Mouse (Mus musculus) intestine, embryonic 15.5 days (tissue): ENCODE measurements at regions not wholly inside any gene's neighbourhood (a gene's known extent, or its start where the extent isn't known, plus 50 kb on each side); places are given as distances from the start of the nearest gene placed in this dataset.

ENCODE experiments used
- ATAC-seq: fragments of 200-750 bp; cut with Nextera tagmentation; 2 replicates; pipeline ENCODE4 v1.8.0; 2017; ENCODE audit warnings: moderate TSS enrichment, moderate library complexity
- H3K27ac ChIP-seq: fragments of 300-500 bp; sonication (generic); 2 replicates; pipeline ENCODE4 v1.5.1; 2015; ENCODE audit warnings: mild to moderate bottlenecking, inconsistent platforms
- H3K27me3 ChIP-seq: fragments of 300-500 bp; sonication (generic); replicated peaks from 2 replicates; pipeline ENCODE4 v1.6.1; 2015; ENCODE audit warnings: inconsistent platforms
- H3K36me3 ChIP-seq: fragments of 300-500 bp; sonication (generic); 2 replicates; pipeline ENCODE4 v1.6.1; 2015; ENCODE audit warnings: inconsistent platforms
- H3K4me1 ChIP-seq: fragments of 300-500 bp; sonication (generic); replicated peaks from 2 replicates; pipeline ENCODE4 v1.6.1; 2015; ENCODE audit warnings: inconsistent platforms
- H3K4me2 ChIP-seq: fragments of 300-500 bp; sonication (generic); replicated peaks from 2 replicates; pipeline ENCODE4 v1.6.1; 2015; ENCODE audit warnings: mild to moderate bottlenecking, inconsistent platforms
- H3K4me3 ChIP-seq: fragments of 300-500 bp; sonication (generic); replicated peaks from 2 replicates; pipeline ENCODE4 v1.5.1; 2015; ENCODE audit warnings: inconsistent platforms
- H3K9ac ChIP-seq: fragments of 300-500 bp; sonication (generic); 2 replicates; pipeline ENCODE4 v1.6.1; 2015; ENCODE audit warnings: inconsistent platforms
- H3K9me3 ChIP-seq: fragments of 300-500 bp; sonication (generic); 2 replicates; pipeline ENCODE4 v1.6.1; 2016; ENCODE audit warnings: inconsistent platforms
- WGBS: fragments of 180-500 bp; shearing (Covaris S2); methylation state at CpG from one replicate; pipeline ENCODE4 v1.1.7; 2015; 5-methylcytosine and 5-hydroxymethylcytosine counted together

- H3K4me2 ChIP-seq: no peak overlapping the region
- no peak overlapping the region for H3K27ac ChIP-seq
- no peaks in the 10 kb centered on the region for H3K36me3 ChIP-seq
- ATAC-seq: no peak
- no peak overlapping the region for H3K9ac ChIP-seq
- no peaks in the 10 kb centered on the region for H3K4me1 ChIP-seq
- no peak overlapping the region for H3K4me3 ChIP-seq
- no peaks in the 10 kb centered on the region for H3K9me3 ChIP-seq
- no peaks in the 10 kb centered on the region for H3K27me3 ChIP-seq
- WGBS: 87% methylated on average over 2 of the region's 2 CpGs
Measured at GRCm38 (mm10) chr5:46894037-46894436, 1036.6 kb upstream of the Lcorl start.

GRCm38 (mm10) chr5:46883956-46884355 lies 1026.5 kb upstream of the Lcorl start:
- H3K27me3 ChIP-seq: no peaks in the 10 kb centered on the region
- no peak overlapping the region for H3K9ac ChIP-seq
- no peaks in the 10 kb centered on the region for H3K4me1 ChIP-seq
- no peak overlapping the region for H3K4me2 ChIP-seq
- H3K4me3 ChIP-seq: no peak overlapping the region
- ATAC-seq: no peak
- no peaks in the 10 kb centered on the region for H3K36me3 ChIP-seq
- H3K9me3 ChIP-seq: no peaks in the 10 kb centered on the region
- H3K27ac ChIP-seq: no peak overlapping the region

GRCm38 (mm10) chr5:46856837-46857236 lies 999.4 kb upstream of the Lcorl start:
- Histone ChIP-seq H3K36me3 (no peaks in the 10 kb centered on the region), H3K4me1 (no peaks in the 10 kb centered on the region), H3K27me3 (no peaks in the 10 kb centered on the region), H3K27ac (no peak overlapping the region), H3K4me2 (no peak overlapping the region), H3K9me3 (no peaks in the 10 kb centered on the region), H3K9ac (no peak overlapping the region), H3K4me3 (no peak overlapping the region)
- peak; percentile 79 for ATAC-seq

- H3K9ac ChIP-seq: no peak overlapping the region
- 74% methylated on average over 2 of the region's 2 CpGs for WGBS
Measured at GRCm38 (mm10) chr5:46845175-46845574, 987.8 kb upstream of the Lcorl start.

GRCm38 (mm10) chr5:46836810-46837209 lies 979.4 kb upstream of the Lcorl start:
- 57% methylated on average over 4 of the region's 4 CpGs for WGBS
- H3K9me3 ChIP-seq: no peaks in the 10 kb centered on the region
- no peaks in the 10 kb centered on the region for H3K27me3 ChIP-seq
- peak; percentile 80 for ATAC-seq
- no peak overlapping the region for H3K4me3 ChIP-seq
- H3K9ac ChIP-seq: no peak overlapping the region
- H3K4me2 ChIP-seq: no peak overlapping the region
- H3K27ac ChIP-seq: no peak overlapping the region
- H3K4me1 ChIP-seq: no peaks in the 10 kb centered on the region
- no peaks in the 10 kb centered on the region for H3K36me3 ChIP-seq

More at GRCm38 (mm10) chr5:46845175-46845574, 987.8 kb upstream of the Lcorl start:
- Histone ChIP-seq H3K27ac (no peak overlapping the region), H3K4me3 (no peak overlapping the region), H3K36me3 (no peaks in the 10 kb centered on the region), H3K9me3 (no peaks in the 10 kb centered on the region), H3K27me3 (no peaks in the 10 kb centered on the region), H3K4me2 (no peak overlapping the region), H3K4me1 (no peaks in the 10 kb centered on the region)
- ATAC-seq: no peak

GRCm38 (mm10) chr5:46830797-46831618 lies 973.6 kb upstream of the Lcorl start:
- H3K27ac ChIP-seq: no peak overlapping the region
- no peak overlapping the region for H3K9ac ChIP-seq
- no peak overlapping the region for H3K4me2 ChIP-seq
- no peaks in the 10 kb centered on the region for H3K9me3 ChIP-seq
- WGBS: 81% methylated on average over 9 of the region's 9 CpGs
- no peaks in the 10 kb centered on the region for H3K4me1 ChIP-seq
- ATAC-seq: no peak
- no peak overlapping the region for H3K4me3 ChIP-seq
- H3K27me3 ChIP-seq: no peaks in the 10 kb centered on the region
- no peaks in the 10 kb centered on the region for H3K36me3 ChIP-seq

- no peak for ATAC-seq
Measured at GRCm38 (mm10) chr5:46830114-46830513, 972.7 kb upstream of the Lcorl start.

GRCm38 (mm10) chr5:46826381-46826780 lies 969.0 kb upstream of the Lcorl start:
- Histone ChIP-seq H3K27me3 (no peaks in the 10 kb centered on the region), H3K4me1 (no peaks in the 10 kb centered on the region), H3K4me3 (no peak overlapping the region), H3K4me2 (no peak overlapping the region), H3K36me3 (no peaks in the 10 kb centered on the region), H3K9me3 (no peaks in the 10 kb centered on the region), H3K27ac (no peak overlapping the region), H3K9ac (no peak overlapping the region)
- WGBS: 88% methylated on average over 1 of the region's 1 CpGs
- ATAC-seq: no peak

More at GRCm38 (mm10) chr5:46830114-46830513, 972.7 kb upstream of the Lcorl start:
- no peak overlapping the region for H3K4me2 ChIP-seq
- H3K27me3 ChIP-seq: no peaks in the 10 kb centered on the region
- H3K4me1 ChIP-seq: no peaks in the 10 kb centered on the region
- H3K9me3 ChIP-seq: no peaks in the 10 kb centered on the region
- no peaks in the 10 kb centered on the region for H3K36me3 ChIP-seq
- no peak overlapping the region for H3K27ac ChIP-seq
- 84% methylated on average over 6 of the region's 6 CpGs for WGBS
- H3K4me3 ChIP-seq: no peak overlapping the region
- no peak overlapping the region for H3K9ac ChIP-seq

- H3K27me3 ChIP-seq: no peaks in the 10 kb centered on the region
- no peak overlapping the region for H3K9ac ChIP-seq
- no peaks in the 10 kb centered on the region for H3K36me3 ChIP-seq
- H3K4me3 ChIP-seq: no peak overlapping the region
- 51% methylated on average over 3 of the region's 3 CpGs for WGBS
- no peak for ATAC-seq
- no peaks in the 10 kb centered on the region for H3K4me1 ChIP-seq
- no peaks in the 10 kb centered on the region for H3K9me3 ChIP-seq
- no peak overlapping the region for H3K4me2 ChIP-seq
- no peak overlapping the region for H3K27ac ChIP-seq
Measured at GRCm38 (mm10) chr5:46824934-46825333, 967.5 kb upstream of the Lcorl start.

GRCm38 (mm10) chr5:46795102-46795501 lies 937.7 kb upstream of the Lcorl start:
- ATAC-seq: peak; percentile 54; the same call in 1 of the 2 replicates

GRCm38 (mm10) chr5:46794028-46794705 lies 936.8 kb upstream of the Lcorl start:
- WGBS: 48% methylated on average over 7 of the region's 7 CpGs
- no peak overlapping the region for H3K27ac ChIP-seq

More at GRCm38 (mm10) chr5:46795102-46795501, 937.7 kb upstream of the Lcorl start:
- Histone ChIP-seq H3K27ac (no peak overlapping the region), H3K9me3 (no peaks in the 10 kb centered on the region), H3K9ac (no peak overlapping the region), H3K4me1 (no peaks in the 10 kb centered on the region), H3K4me3 (no peak overlapping the region), H3K4me2 (no peak overlapping the region), H3K27me3 (no peaks in the 10 kb centered on the region), H3K36me3 (no peaks in the 10 kb centered on the region)
- WGBS: 64% methylated on average over 2 of the region's 2 CpGs

DNA sequence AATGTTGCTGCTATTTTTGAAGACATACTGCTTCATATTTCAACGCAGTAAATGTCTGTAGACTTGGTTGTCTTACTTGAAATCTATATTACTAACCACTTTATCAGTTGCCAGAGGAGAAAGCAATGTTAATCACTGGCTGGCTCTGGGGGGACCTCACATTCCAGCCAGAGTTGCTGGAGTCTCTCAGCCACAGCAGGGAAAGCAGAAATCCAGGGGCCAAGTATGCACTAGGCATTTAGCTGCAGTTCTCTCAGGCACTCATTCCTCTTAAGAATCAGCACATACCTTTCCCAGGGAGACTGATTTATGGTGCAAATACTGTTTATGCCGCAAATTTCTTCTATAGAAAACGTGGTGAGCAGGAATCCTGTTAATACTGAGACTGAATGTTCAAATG lies 933.6 kb upstream of the Lcorl start:
- H3K27me3 ChIP-seq: no peaks in the 10 kb centered on the region
- peak; percentile 79 for ATAC-seq
- no peaks in the 10 kb centered on the region for H3K9me3 ChIP-seq
- H3K4me1 ChIP-seq: no peaks in the 10 kb centered on the region
- H3K27ac ChIP-seq: no peak overlapping the region
- H3K9ac ChIP-seq: no peak overlapping the region
- H3K4me3 ChIP-seq: no peak overlapping the region
- 32% methylated on average over 3 of the region's 3 CpGs for WGBS
- H3K4me2 ChIP-seq: no peak overlapping the region
- no peaks in the 10 kb centered on the region for H3K36me3 ChIP-seq

More at GRCm38 (mm10) chr5:46794028-46794705, 936.8 kb upstream of the Lcorl start:
- Histone ChIP-seq H3K9ac (no peak overlapping the region), H3K4me1 (no peaks in the 10 kb centered on the region), H3K4me2 (no peak overlapping the region), H3K36me3 (no peaks in the 10 kb centered on the region), H3K4me3 (no peak overlapping the region), H3K9me3 (no peaks in the 10 kb centered on the region), H3K27me3 (no peaks in the 10 kb centered on the region)
- ATAC-seq: peak; percentile 75

DNA sequence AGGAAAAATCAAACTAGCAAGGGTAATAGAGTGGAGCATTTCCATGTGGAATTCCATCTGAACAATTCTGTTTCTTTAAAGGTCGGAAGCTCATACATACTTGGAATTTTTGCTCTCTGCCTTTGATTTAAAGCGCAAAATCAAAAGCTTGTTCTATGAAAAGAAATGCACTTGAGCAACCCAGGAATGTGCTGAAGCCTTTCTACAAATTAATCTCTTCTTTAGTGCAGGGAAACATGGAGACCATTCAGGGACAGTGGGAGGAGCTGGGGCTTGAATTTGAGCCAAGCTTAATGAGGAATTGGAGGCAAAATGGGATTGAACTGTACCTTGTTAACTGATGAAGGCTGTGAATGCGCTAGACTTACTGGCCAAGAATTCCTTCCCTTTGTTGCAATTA lies 933.1 kb upstream of the Lcorl start:
- Histone ChIP-seq H3K9ac (no peak overlapping the region), H3K27ac (no peak overlapping the region), H3K36me3 (no peaks in the 10 kb centered on the region), H3K4me3 (no peak overlapping the region), H3K4me2 (no peak overlapping the region), H3K27me3 (no peaks in the 10 kb centered on the region), H3K9me3 (no peaks in the 10 kb centered on the region), H3K4me1 (no peaks in the 10 kb centered on the region)
- peak; percentile 65 for ATAC-seq
- WGBS: 55% methylated on average over 3 of the region's 3 CpGs
